1 mouse cellular context compared by ENCODE assay signal in the genomic region with DNA sequence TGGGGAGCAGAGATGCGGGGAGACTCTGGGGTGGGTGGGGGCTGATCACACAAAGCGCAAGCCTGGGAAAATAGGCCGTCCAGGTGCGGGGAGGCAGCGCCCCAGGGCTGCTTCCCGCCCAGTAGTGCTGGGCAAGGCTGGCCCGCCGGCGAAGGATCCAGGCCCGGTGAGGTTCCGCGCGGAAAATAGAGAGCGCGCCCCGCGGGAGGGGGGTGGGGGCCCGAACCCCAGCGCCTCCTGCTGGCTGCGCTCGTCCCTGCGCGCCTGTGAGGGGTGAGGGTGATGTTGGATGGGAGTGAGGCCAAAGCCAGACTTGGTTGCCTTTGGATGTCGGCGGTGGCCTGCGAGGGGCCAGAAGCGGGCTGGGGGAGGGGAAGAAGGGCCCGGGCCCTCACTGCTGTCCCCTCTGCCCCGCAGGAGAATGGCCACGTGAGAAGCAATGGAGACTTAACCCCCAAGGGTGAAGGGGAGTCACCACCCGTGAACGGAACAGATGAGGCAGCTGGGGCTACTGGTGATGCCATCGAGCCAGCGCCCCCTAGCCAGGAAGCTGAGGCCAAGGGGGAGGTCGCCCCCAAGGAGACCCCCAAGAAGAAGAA.
TF ChIP-seq lines count a peak whose summit lies in the region.

No protein-coding gene starts in this region.

TF ChIP-seq in MEL, 35 proteins besides CTCF, POLR2A, EP300 and RAD21:
- TF ChIP-seq TAL1 (IDR thresholded peaks at IDR 0.05; ENCODE audit: low read length) (no peak), UBTF (IDR thresholded peaks at IDR 0.05; ENCODE audit: borderline replicate concordance, insufficient read depth, low read depth, low read length) (no peak), RCOR1 (IDR thresholded peaks at IDR 0.05; ENCODE audit: low read depth, low read length) (no peak), GABPA (IDR thresholded peaks at IDR 0.05; ENCODE audit: low read depth, low read length) (no peak), MXI1 (IDR thresholded peaks at IDR 0.05; ENCODE audit: low read depth, low read length) (peak; percentile 46; the same call in 1 of the 2 replicates), TCF12 (IDR thresholded peaks at IDR 0.05; ENCODE audit: low read depth, low read length) (peak; percentile 43; the same call in 1 of the 2 replicates), CHD2 (IDR thresholded peaks at IDR 0.05; ENCODE audit: low read length) (no peak), USF2 (IDR thresholded peaks at IDR 0.05; ENCODE audit: borderline replicate concordance in 1 of 2, insufficient read depth in 1 of 2, low read depth in 1 of 2, low read length in 2 of 2) (no peak), POLR2AphosphoS2 (IDR thresholded peaks at IDR 0.05; ENCODE audit: low read length) (no peak), BHLHE40 (IDR thresholded peaks at IDR 0.05; ENCODE audit: borderline replicate concordance, low read depth, low read length) (0 out of 2 replicates have a peak, but pooled peaks have one; percentile 32), MYC (IDR thresholded peaks at IDR 0.05; ENCODE audit: low read depth, low read length) (no peak), MYB (IDR thresholded peaks at IDR 0.05; ENCODE audit: low read depth, low read length) (no peak), ZC3H11A (IDR thresholded peaks at IDR 0.05; ENCODE audit: low read depth, low read length) (no peak), ZNF384 (IDR thresholded peaks at IDR 0.05; ENCODE audit: low read depth, low read length) (no peak), NELFE (IDR thresholded peaks at IDR 0.05; ENCODE audit: low read depth, low read length) (no peak), MAZ (IDR thresholded peaks at IDR 0.05; ENCODE audit: low read depth, low read length) (peak; percentile 99), ETS1 (IDR thresholded peaks at IDR 0.05; ENCODE audit: low read depth, low read length) (0 out of 2 replicates have a peak, but pooled peaks have one; percentile 29), MAFK (IDR thresholded peaks at IDR 0.05; ENCODE audit: borderline replicate concordance, low read depth, low read length) (no peak), ELF1 (IDR thresholded peaks at IDR 0.05; ENCODE audit: low read depth, low read length) (peak; percentile 18; the same call in 1 of the 2 replicates), KAT2A (conservative IDR thresholded peaks at IDR 0.05; ENCODE audit: low read depth, low read length) (no peak), GATA1 (IDR thresholded peaks at IDR 0.05; ENCODE audit: low read depth, low read length) (no peak), ZKSCAN1 (IDR thresholded peaks at IDR 0.05; ENCODE audit: low read depth, low read length) (no peak), HCFC1 (IDR thresholded peaks at IDR 0.05; ENCODE audit: low read depth, low read length) (peak; percentile 58; the same call in 1 of the 2 replicates), SIN3A (IDR thresholded peaks at IDR 0.05; ENCODE audit: low read length) (peak; percentile 53; the same call in 1 of the 2 replicates), SMC3 (IDR thresholded peaks at IDR 0.05; ENCODE audit: low read depth, low read length) (peak; percentile 61), MAX (IDR thresholded peaks at IDR 0.05; ENCODE audit: low read length) (no peak), ZMIZ1 (IDR thresholded peaks at IDR 0.05; ENCODE audit: low read depth, low read length) (no peak), E2F4 (IDR thresholded peaks at IDR 0.05; ENCODE audit: borderline replicate concordance, low read depth, low read length) (no peak), JUND (IDR thresholded peaks at IDR 0.05; ENCODE audit: low read depth, low read length) (no peak), NRF1 (IDR thresholded peaks at IDR 0.05; ENCODE audit: insufficient read depth, low read depth, low read length, poor library complexity, severe bottlenecking) (0 out of 2 replicates have a peak, but pooled peaks have one; percentile 21), POLR2AphosphoS5 (IDR thresholded peaks at IDR 0.05; ENCODE audit: borderline replicate concordance, low read depth, low read length) (no peak), MEF2A (IDR thresholded peaks at IDR 0.05; ENCODE audit: extremely low read depth, insufficient replicate concordance, low read depth, low read length, poor library complexity, severe bottlenecking) (no peak), USF1 (IDR thresholded peaks at IDR 0.05; ENCODE audit: low read depth, low read length) (no peak), TBP (IDR thresholded peaks at IDR 0.05; ENCODE audit: low read depth, low read length) (no peak), CHD1 (IDR thresholded peaks at IDR 0.05; ENCODE audit: low read depth, low read length) (no peak)
